Comparison of ENCODE assay signal across 8 mouse cellular contexts in the genomic region with DNA sequence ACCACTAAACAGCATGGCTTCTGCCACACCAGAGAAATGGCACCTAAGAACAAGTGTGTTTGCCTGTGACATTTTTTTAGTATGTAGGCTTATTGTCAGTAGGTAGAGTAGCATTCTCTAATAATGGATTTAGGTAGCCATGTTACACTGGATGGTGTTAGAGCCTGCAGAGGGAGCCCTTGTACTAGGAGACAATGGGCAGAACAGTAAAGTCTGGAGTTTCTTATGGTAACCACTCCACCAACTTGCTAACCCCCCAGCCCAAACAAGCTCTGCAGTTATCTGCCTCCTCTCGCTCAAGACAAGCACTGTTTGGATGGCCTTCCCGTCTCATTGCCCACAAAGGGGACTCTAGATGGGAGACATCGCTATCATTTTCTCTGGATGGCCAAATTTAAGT.
DNase-seq lines count a peak whose midpoint lies in the region; ATAC-seq lines count a peak whose summit lies in the region.

No protein-coding gene starts in this region.

- H3K4me2 ChIP-seq in hindbrain, embryonic 11.5 days (replicated peaks; ENCODE audit: low read depth, low read length), result no peak overlapping the region
- H3K4me2 ChIP-seq in hindbrain, embryonic 12.5 days (replicated peaks), result no peak overlapping the region
- no peak overlapping the region for H3K4me2 ChIP-seq in forebrain, embryonic 16.5 days (ENCODE audit: low read length)

- no peak for ATAC-seq in hindbrain, embryonic 11.5 days (ENCODE audit: low FRiP score)
- ATAC-seq in hindbrain, embryonic 12.5 days (ENCODE audit: low FRiP score), result no peak
- peak; percentile 49 for ATAC-seq in CD4-positive, CD25-positive, alpha-beta regulatory T cell, adult 4 months
- ATAC-seq in forebrain, embryonic 16.5 days, result peak; percentile 33; the same call in 1 of the 2 replicates
- ATAC-seq in megakaryocyte progenitor cell, adult 5-6 weeks (replicated peaks; ENCODE audit: poor library complexity), result peak; percentile 88

- no peak overlapping the region for H3K27ac ChIP-seq in hindbrain, embryonic 11.5 days (ENCODE audit: low read depth, low read length)
- no peak overlapping the region for H3K27ac ChIP-seq in hindbrain, embryonic 12.5 days
- no peak overlapping the region for H3K27ac ChIP-seq in forebrain, embryonic 16.5 days (ENCODE audit: low read length)

- peak; percentile 31 for DNase-seq in hindbrain, embryonic 11.5 days (ENCODE audit: low spot score)
- DNase-seq in adrenal gland, postnatal 36 days, result peak; percentile 48 to 62
- DNase-seq in layer of hippocampus, adult 18-20 months (ENCODE audit: low spot score in 2 of 2), result peak; percentile 28 to 53
- DNase-seq in neural tube, embryonic 10.5 days (ENCODE audit: extremely low spot score, low spot score), result no peak

- no peaks in the 10 kb centered on the region for H3K27me3 ChIP-seq in hindbrain, embryonic 11.5 days (ENCODE audit: control insufficient read depth, insufficient read depth, low read length)
- no peaks in the 10 kb centered on the region for H3K27me3 ChIP-seq in hindbrain, embryonic 12.5 days
- no peaks in the 10 kb centered on the region for H3K27me3 ChIP-seq in forebrain, embryonic 16.5 days (replicated peaks; ENCODE audit: control insufficient read depth, insufficient read depth, low read length)

- WGBS in hindbrain, embryonic 11.5 days, result 56% methylated on average over 3 of the region's 3 CpGs
- 56% methylated on average over 3 of the region's 3 CpGs for WGBS in hindbrain, embryonic 12.5 days
- WGBS in forebrain, embryonic 16.5 days, result 52% methylated on average over 3 of the region's 3 CpGs

- H3K4me1 ChIP-seq in hindbrain, embryonic 11.5 days (replicated peaks; ENCODE audit: control insufficient read depth, insufficient read depth, low read length), result no peaks in the 10 kb centered on the region
- no peaks in the 10 kb centered on the region for H3K4me1 ChIP-seq in hindbrain, embryonic 12.5 days
- no peaks in the 10 kb centered on the region for H3K4me1 ChIP-seq in forebrain, embryonic 16.5 days (replicated peaks; ENCODE audit: control insufficient read depth, insufficient read depth, low read length)

- no peaks in the 10 kb centered on the region for H3K9me3 ChIP-seq in hindbrain, embryonic 11.5 days (ENCODE audit: control insufficient read depth, low read length)
- no peaks in the 10 kb centered on the region for H3K9me3 ChIP-seq in hindbrain, embryonic 12.5 days (replicated peaks)
- H3K9me3 ChIP-seq in forebrain, embryonic 16.5 days (ENCODE audit: control insufficient read depth, low read length), result no peaks in the 10 kb centered on the region

- H3K36me3 ChIP-seq in hindbrain, embryonic 11.5 days (ENCODE audit: control insufficient read depth, insufficient read depth, low read length), result no peaks in the 10 kb centered on the region
- H3K36me3 ChIP-seq in hindbrain, embryonic 12.5 days, result no peaks in the 10 kb centered on the region
- H3K36me3 ChIP-seq in forebrain, embryonic 16.5 days (ENCODE audit: control insufficient read depth, insufficient read depth), result no peaks in the 10 kb centered on the region

- no peak overlapping the region for H3K9ac ChIP-seq in hindbrain, embryonic 11.5 days (ENCODE audit: low read depth, low read length)
- no peak overlapping the region for H3K9ac ChIP-seq in hindbrain, embryonic 12.5 days
- H3K9ac ChIP-seq in forebrain, embryonic 16.5 days (replicated peaks; ENCODE audit: low read depth, low read length), result no peak overlapping the region

- H3K4me3 ChIP-seq in hindbrain, embryonic 11.5 days (ENCODE audit: low read depth, low read length), result no peak overlapping the region
- H3K4me3 ChIP-seq in hindbrain, embryonic 12.5 days, result no peak overlapping the region
- H3K4me3 ChIP-seq in forebrain, embryonic 16.5 days (replicated peaks; ENCODE audit: low read length), result no peak overlapping the region

Comparison
In these comparisons a context has a peak if more than half of its experiments do, and no peak if none do; other contexts are left out.
1. ATAC-seq: peak in CD4-positive, CD25-positive, alpha-beta regulatory T cell, adult 4 months (single experiment), forebrain, embryonic 16.5 days (single experiment) and megakaryocyte progenitor cell, adult 5-6 weeks (single experiment); none in hindbrain, embryonic 11.5 days (single experiment) and hindbrain, embryonic 12.5 days (single experiment).